Mouse (Mus musculus) spleen, embryonic (tissue): ENCODE measurements around the gene Cyp2b10.
"Not testable (repeated sequence)": the region's sequence is repeated elsewhere in the genome, so short reads cannot be mapped to it uniquely, and the experiment has no call there.

Source experiments
- CTCF ChIA-PET: fragments of 350-600 bp; sonication (Branson Sonifier 250); formaldehyde crosslinking; loops from one replicate; lab custom pipeline; 2022; lab: Charles Lee

Cyp2b10 gene

GRCm38 (mm10) chr7:25897411-25897810 lies at the start of gene Cyp2b10:
Gene Cyp2b10, plus strand, starts transcription at chr7:25897620.
- CTCF ChIA-PET, result no interaction called here

DNA sequence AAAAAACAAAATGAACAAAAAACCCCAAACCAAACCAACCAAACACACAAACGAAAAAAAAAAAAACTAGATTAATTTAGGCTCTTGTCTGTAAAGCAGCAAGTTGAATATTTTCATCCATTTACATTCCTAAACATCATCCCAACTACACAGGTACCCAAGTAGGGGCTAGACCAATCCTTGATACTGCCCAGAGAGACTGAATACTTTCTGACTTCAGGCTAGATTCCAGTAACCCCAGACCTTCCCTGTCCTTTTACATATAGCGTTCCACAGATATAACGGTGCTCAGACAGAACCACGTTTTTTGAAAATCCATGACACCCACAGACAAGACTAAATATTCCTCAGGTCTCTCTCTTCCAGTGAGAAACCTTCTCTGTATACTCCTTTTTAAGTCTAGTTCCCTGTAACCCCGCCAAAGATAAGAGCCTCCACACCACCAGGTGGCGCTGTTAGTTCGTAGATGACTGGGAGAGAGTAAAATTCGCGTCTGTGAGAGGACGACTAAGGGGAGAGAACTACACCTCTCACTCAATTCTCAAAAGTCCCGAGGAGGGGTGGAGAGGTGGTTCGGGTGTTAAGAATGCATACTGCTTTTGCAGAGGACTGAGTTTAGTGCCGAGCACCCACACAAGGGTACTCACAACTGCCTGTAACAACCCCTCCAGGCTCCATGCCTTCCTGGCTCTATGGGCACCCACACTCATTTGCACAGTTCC lies 49.5 kb upstream of the Cyp2b10 start:
- CTCF ChIA-PET, result no interaction called here

DNA sequence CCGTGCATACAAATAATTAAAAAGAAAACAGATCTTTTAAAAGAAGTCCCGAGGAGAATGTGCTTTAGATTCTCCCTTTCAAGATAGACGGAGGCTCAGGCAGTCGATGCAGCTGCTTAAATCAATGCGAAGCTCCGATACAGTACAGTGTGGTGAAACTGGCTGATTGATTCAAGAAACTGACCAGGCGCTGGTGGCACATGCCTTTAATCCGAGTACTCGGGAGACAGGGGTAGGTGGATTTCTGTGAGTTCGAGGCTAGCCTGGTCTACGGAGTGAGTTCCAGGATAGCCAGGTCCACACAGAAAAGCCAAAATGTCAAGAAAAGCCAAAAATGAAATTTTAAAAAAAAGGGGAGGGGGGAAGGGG lies 49.0 kb upstream of the Cyp2b10 start:
- CTCF ChIA-PET, result no interaction called here

- CTCF ChIA-PET, result no interaction called here
Observed at GRCm38 (mm10) chr7:25855082-25855481, 42.3 kb upstream of the Cyp2b10 start.

DNA sequence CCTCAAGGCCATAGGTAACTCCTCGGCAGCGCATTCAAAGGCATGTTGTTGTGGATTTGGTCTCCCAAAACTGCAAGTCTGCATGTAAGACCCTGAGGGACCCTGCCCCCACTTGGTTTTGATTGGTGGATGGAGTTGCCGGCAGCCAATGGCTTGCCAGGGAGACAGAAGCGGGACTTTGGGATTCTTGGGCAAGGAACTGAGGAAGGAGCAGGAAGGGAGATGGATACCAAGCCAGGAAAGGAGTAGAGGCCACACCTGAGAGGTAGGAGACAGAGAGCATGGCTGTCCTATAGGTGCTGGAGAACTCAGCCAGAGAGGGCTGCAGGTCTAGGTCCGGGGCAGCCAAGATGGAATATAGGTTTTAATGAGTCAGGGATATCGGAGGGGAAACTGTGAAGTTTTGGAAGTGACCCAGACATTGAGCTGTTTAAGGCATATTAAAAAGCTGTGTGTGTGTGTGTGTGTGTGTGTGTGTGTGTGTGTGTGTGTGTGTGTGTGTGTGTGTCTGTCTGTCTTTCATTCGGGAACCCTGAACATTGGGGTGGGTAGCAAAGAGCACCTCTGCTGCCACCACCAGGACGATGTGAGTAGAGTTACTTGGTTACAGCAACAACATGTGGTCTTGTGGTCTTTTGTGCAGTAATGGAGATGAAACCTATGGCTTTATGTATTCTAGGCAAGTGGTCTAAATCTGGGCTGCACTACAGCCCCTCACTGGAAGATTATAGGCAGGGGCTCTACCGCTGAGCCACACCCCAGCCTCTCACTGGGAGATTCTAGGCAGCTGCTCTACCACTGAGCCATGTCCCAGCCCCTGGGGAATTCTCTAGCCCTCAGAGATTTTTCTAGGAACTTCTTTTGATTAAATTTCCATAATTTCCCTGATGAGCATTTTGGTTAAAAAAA lies 37.2 kb upstream of the Cyp2b10 start:
- CTCF ChIA-PET, result no interaction called here

- CTCF ChIA-PET, result no interaction called here
Observed at GRCm38 (mm10) chr7:25862365-25862764, 35.1 kb upstream of the Cyp2b10 start.

GRCm38 (mm10) chr7:25863756-25864155 lies 33.7 kb upstream of the Cyp2b10 start:
- CTCF ChIA-PET, result no interaction called here

DNA sequence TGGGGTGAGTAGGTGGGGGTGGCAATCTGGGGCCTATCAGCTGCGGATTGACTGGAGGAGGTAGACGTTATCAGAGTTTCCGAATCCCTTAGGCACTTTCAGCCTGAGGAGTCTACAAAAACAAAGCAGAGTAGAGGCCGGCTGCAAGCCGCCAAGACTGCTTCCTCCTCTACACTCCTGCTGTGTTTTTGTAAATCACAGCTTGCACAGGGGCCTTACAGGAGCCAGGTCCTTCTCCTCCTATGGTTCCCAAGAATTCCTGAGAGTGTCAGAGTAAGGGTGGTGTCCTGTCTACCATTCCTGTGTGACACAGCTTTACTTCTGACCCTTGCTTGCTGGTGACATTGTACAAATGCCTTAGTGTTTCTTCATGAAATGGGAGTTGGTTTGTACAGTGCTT lies 32.6 kb upstream of the Cyp2b10 start:
- CTCF ChIA-PET, result no interaction called here

DNA sequence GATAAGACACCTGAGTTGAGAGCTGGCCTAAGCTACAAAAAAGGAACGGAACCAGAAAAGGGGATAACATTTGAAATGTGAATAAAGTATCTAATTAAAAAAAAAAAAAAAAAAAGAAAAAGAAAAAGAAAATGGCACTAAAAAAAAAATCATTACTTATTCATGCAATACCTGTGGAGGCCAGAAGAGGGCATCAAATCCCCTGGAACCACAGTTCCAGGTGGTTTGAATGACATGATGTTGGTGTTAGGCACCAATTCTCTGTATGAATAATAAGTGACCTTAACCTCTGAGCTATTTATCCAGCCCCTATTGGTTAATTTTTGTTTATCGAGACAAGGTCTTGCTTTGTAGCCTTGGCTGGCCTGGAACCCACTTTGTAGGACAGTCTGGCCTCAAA lies 27.6 kb upstream of the Cyp2b10 start:
- CTCF ChIA-PET, result interaction anchor here (0.7 kb wide), 2 partner anchors 40 to 1631 kb away, joined by 4 to 9 read pairs; no protein-coding TSS in a partner anchor

- CTCF ChIA-PET, result no interaction called here
Observed at GRCm38 (mm10) chr7:25872624-25873023, 24.8 kb upstream of the Cyp2b10 start.

GRCm38 (mm10) chr7:25878735-25879134 lies 18.7 kb upstream of the Cyp2b10 start:
- CTCF ChIA-PET, result no interaction called here

DNA sequence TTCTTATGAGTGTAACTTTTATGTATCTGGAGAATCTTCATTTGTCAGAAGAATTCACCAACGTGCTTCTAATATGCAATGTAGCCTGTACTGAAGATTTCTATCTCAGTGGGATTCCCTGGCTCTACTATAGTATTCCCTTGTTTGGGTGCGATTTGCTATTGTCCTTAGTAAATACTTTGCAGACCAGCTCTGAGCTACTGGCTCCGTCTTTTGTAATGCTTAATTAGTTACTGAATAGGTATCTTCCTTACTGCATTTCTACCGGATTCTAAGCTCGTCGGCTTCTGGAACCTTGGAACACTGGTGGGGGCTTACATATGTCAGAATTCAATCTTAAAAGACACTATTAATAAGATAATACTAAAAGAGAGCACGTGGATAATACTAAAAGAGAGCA lies 16.7 kb upstream of the Cyp2b10 start:
- CTCF ChIA-PET, result not testable (repeated sequence)

DNA sequence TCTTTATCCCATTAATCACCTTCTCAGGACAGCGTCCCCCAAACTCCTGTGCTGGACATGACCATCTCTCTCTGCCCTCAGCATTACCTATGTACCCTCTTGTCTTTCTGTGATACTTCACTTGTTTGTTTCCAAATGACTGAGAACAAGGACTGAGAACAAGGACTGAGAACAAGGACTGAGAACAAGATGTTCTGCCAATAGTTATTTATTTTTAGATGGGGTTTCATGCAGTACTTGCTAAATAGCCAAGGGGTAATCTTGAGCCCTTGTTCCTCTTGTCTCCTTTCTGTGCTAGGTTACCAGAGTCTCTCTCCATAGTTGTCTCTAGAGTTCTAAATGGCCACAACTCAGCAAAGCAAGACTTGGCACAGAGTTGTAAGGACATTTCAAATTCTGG lies 13.1 kb upstream of the Cyp2b10 start:
- CTCF ChIA-PET, result no interaction called here

DNA sequence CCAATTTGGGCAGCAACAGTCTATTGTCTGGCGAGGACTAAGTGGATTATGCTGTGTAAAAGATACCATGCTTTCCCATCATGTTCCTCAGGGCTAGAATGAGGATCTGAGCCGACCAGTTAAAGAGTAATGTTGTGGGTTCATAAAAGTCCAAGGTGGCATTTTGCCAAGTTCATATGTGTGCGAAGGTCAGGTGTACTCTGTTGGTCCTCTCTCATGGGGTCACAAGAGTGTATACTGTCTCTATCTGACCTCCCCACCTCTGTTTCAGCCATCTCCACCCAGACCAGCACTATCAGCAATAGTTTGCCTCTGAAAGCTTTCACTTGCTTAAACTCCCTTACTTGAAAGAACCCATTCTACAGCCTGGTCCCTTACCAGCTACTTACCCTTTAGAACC lies 9.7 kb upstream of the Cyp2b10 start:
- CTCF ChIA-PET, result no interaction called here

DNA sequence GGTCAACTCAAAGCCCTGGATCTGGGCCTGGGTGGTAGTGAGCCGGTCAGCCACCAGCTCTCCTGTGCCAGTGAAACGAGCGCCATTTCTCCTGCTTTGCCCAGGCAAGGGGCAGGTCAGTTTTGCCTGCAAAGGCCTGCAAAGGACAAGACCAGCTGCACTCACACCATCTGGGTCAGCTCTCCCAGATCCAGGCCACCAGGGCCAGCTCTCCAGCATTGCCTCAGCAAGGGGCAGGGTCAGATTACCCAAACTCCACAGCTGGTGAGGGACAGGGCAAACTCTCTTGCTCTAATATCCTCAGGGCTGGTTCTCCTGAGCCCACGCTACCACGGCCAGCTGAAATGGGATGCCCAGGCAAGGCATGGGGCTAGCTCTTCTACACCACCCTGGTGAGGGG lies 4.3 kb upstream of the Cyp2b10 start:
- CTCF ChIA-PET, result interaction anchor here (0.7 kb wide), 1 partner anchor 1092 kb away, joined by 5 read pairs; no protein-coding TSS in a partner anchor

GRCm38 (mm10) chr7:25895162-25895561 lies 2.3 kb upstream of the Cyp2b10 start:
- CTCF ChIA-PET, result interaction anchor here (0.5 kb wide), 1 partner anchor 1599 kb away, joined by 5 read pairs; no protein-coding TSS in a partner anchor

GRCm38 (mm10) chr7:25898064-25898463 lies 644 bp downstream of the Cyp2b10 start:
- CTCF ChIA-PET, result no interaction called here

GRCm38 (mm10) chr7:25902061-25902690 lies 4.8 kb downstream of the Cyp2b10 start:
- CTCF ChIA-PET, result no interaction called here

GRCm38 (mm10) chr7:25903156-25903555 lies 5.7 kb downstream of the Cyp2b10 start:
- CTCF ChIA-PET, result no interaction called here

- CTCF ChIA-PET, result no interaction called here
Observed at GRCm38 (mm10) chr7:25904066-25904465, 6.6 kb downstream of the Cyp2b10 start.

- CTCF ChIA-PET, result no interaction called here
Observed at GRCm38 (mm10) chr7:25904489-25904888, 7.1 kb downstream of the Cyp2b10 start.

GRCm38 (mm10) chr7:25907380-25907779 lies 10.0 kb downstream of the Cyp2b10 start:
- CTCF ChIA-PET, result no interaction called here
